Mouse (Mus musculus): ENCODE measurements at regions not wholly inside any gene's neighbourhood (a gene's known extent, or its start where the extent isn't known, plus 50 kb on each side); places are given as distances from the start of the nearest gene placed in this dataset.

DNA sequence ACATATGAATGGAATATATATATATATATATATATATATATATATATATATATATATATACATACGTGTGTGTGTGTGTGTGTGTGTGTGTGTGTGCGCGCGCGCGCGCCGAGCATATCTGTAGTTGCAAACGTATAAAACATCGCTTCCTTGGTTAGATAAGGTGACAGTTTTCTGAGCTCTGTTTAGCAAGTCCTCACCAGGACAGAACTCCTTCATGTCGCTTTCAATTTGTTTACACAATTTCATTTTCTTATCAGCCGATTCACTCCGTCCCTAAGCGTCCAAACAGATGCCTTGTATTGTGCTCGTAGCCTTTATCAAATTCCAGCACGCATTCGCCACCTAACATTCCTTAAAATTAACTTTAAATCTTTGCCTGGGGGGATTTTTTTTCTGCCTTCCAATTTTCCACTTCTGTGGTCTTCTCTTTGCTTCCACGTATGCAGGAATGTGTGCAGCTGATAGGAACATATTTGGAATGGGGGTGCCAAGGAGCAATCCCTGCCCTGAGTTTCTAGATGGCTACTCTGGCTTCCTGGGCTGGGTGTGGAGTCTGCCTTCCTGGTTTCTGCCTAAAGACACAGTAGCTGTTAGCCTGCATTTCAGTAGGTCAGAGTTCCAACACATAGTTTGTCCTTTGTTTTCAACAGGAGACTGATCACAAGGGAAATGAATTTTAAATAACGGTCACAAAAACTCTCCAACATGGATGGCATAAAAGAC is 575.7 kb downstream of the Robo2 start:
- no peak for DNase-seq (ENCODE audit: low spot score in 2 of 2)

- no peak for DNase-seq (ENCODE audit: low spot score in 2 of 2)
Measured at GRCm38 (mm10) chr16:73821387-73822338, 590.0 kb downstream of the Robo2 start.

GRCm38 (mm10) chr16:73804572-73804971 is 607.1 kb downstream of the Robo2 start:
- no peak for DNase-seq (ENCODE audit: low spot score in 2 of 2)

DNA sequence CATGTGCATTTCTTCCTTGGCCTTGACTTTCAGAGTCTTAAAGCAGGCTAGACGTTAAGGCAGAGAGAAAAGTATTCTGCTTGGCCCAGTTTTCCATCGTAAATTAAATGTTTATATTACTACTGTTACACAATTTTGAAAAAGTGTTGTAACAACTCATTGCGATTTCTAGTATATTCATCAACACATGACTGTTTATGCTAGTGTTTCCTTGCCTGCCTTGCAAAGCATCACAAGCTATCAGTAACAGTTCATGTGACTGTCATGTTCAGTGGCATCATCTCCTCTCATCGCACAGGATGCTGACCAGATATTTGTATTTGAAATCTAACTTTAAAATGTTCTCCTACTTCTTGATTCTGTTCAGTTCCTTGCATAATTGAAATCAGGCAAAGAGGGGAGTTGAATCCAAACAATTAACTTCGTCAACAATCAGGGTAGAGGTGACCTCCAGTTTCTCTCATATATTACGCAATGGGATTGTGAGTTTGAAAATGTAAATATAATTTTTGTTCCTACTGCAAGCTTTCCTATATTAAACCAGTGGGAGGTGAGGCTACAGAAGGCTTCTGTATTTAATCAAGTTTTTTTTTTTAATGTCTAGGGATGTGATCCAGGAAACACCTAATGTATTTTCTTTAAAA is 615.0 kb downstream of the Robo2 start:
- DNase-seq (ENCODE audit: low spot score in 2 of 2) = no peak

- peak in 1 of 2 experiments; percentile 3 for DNase-seq (ENCODE audit: low spot score in 2 of 2)
Measured at GRCm38 (mm10) chr16:73785074-73785438, 626.6 kb downstream of the Robo2 start.

GRCm38 (mm10) chr16:73784296-73785073 is 627.1 kb downstream of the Robo2 start:
- DNase-seq (ENCODE audit: low spot score in 2 of 2) = peak; percentile 15 to 16

GRCm38 (mm10) chr16:73772454-73772853 is 639.2 kb downstream of the Robo2 start:
- DNase-seq (ENCODE audit: low spot score in 2 of 2) = no peak

DNA sequence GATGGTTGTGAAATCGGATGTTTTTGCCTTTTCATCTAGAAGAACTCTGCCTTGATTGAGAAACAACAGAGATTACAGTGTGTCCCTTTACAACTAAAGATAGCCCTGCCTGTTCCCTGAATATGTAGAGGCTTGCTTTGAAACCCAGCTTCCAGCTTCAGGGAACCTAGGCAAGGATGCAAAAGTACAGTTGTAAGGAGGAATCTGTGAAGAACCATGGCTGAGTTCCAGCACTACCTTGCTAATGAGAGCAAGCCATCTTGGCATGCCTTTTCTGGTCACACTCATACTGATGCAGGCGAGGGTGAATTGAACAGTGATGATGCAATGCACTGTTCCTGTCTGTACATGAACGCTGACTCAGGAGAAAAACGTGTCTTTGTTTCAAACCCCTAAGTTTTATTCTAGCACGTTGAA is 641.2 kb downstream of the Robo2 start:
- peak in 1 of 2 experiments; percentile 6 for DNase-seq (ENCODE audit: low spot score in 2 of 2)

DNA sequence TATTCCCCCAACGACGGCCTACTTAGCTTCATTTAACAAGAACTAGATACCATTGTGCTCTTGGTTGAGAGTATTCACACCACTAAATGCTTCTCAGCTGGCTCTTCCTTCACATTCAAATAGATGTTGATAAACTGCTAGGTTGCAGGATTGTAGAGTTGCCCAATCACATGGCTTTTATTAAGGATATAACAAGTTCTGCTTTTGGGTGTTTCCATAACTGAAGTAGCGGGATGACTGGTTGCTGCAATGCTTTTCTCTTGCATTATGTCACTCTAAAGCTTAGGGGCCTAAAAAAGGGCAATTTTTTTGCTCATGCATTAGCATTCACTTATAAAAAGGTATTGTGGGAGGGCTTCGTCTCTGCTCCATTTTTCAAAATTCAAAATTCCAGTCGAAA is 641.9 kb downstream of the Robo2 start:
- no peak for DNase-seq (ENCODE audit: low spot score in 2 of 2)

DNA sequence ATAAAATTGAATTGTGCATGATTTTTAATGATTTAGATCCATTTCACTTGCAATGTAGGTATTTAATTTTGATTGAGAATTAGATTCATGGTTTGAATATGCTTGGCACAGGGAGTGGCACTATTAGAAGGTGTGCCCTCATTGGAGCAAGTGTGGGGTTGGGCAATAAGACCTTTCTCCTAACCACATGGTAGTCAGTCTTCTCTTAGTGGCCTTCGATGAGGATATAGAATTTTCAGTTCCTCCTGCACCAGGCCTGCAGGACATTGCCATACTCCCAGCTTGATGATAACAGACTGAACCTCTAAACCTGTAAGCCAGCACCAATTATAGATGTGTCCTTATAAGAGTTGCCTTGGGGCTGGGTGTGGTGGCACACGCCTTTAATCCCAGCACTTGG is 642.9 kb downstream of the Robo2 start:
- no peak for DNase-seq (ENCODE audit: low spot score in 2 of 2)

- no peak for DNase-seq (ENCODE audit: low spot score in 2 of 2)
Measured at GRCm38 (mm10) chr16:73765184-73765583, 646.4 kb downstream of the Robo2 start.

GRCm38 (mm10) chr16:73760921-73761320 is 650.7 kb downstream of the Robo2 start:
- no peak for DNase-seq (ENCODE audit: low spot score in 2 of 2)

GRCm38 (mm10) chr16:73758872-73759271 is 652.8 kb downstream of the Robo2 start:
- DNase-seq (ENCODE audit: low spot score in 2 of 2) = no peak

- no peak for DNase-seq (ENCODE audit: low spot score in 2 of 2)
Measured at GRCm38 (mm10) chr16:73754302-73754701, 657.3 kb downstream of the Robo2 start.

DNA sequence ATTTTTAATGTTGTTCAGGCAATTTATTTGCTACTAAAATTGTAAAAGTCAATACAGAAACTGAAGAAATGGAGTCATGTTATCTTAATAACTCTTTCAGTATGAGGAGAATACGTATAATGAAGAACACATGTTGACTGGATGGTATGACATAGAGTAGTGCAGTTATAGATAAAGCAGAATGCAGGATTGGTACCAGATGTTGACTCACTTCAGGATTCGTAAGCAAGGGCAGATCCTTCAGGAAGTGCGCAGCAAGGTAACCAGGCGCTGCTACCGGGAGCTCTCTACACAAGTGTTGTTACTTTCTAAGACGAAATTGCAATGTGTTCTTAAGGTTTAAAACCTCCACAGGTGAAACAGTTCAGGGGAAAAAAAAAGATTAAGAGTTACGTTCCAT is 683.3 kb downstream of the Robo2 start:
- DNase-seq (ENCODE audit: low spot score in 2 of 2) = no peak

GRCm38 (mm10) chr16:73719691-73720090 is 691.9 kb downstream of the Robo2 start:
- DNase-seq (ENCODE audit: low spot score in 2 of 2) = no peak

- no peak for DNase-seq (ENCODE audit: low spot score in 2 of 2)
Measured at GRCm38 (mm10) chr16:73716301-73716700, 695.3 kb downstream of the Robo2 start.

- peak; percentile 30 to 31 for DNase-seq (ENCODE audit: low spot score in 2 of 2)
Measured at GRCm38 (mm10) chr16:73707051-73707450, 704.6 kb downstream of the Robo2 start.

GRCm38 (mm10) chr16:73689274-73689673 is 722.4 kb downstream of the Robo2 start:
- peak in 1 of 2 experiments; percentile 6 for DNase-seq (ENCODE audit: low spot score in 2 of 2)

DNA sequence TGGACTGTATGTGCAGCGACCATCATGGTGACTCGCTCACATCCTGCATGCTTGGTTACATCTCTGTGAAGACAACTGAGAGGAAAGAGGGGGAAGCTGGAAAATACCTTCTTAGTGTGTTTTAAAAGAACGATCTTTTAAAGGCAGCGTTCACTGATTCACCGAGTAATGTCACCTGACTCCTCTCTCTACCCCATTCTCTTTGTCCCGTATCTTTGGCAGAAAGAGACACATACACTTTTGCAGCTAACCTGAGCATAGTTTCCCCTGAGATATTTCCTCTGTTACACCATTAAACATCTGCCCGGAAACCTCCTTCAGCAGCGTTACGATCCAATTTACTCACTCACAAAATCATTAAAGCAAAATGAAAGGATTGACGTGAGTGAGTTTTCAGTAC is 731.8 kb downstream of the Robo2 start:
- no peak for DNase-seq (ENCODE audit: low spot score in 2 of 2)

GRCm38 (mm10) chr16:73670516-73670915 is 741.1 kb downstream of the Robo2 start:
- no peak for DNase-seq (ENCODE audit: low spot score in 2 of 2)
